Mouse (Mus musculus) subcutaneous adipose tissue, adult 2 months (tissue): ENCODE data around the gene Svs1. TPM values are rescaled to one million over a fixed set of nuclear protein-coding genes. Genes with fewer than 3 reads are reported as not detected.

Experiments
- polyA plus RNA-seq: library from polyadenylated mRNA; depleted of rRNA; stranded (reverse); fragments of >200 nt; gene quantifications from 2 replicates; pipeline ENCODE4 v1.2.3, GENCODE M21; 2012; ENCODE audit warnings: low replicate concordance; rRNA removed

Svs1 gene
- polyA plus RNA-seq = 1.4 TPM in 1 of 2 replicates, not detected in the other

DNA sequence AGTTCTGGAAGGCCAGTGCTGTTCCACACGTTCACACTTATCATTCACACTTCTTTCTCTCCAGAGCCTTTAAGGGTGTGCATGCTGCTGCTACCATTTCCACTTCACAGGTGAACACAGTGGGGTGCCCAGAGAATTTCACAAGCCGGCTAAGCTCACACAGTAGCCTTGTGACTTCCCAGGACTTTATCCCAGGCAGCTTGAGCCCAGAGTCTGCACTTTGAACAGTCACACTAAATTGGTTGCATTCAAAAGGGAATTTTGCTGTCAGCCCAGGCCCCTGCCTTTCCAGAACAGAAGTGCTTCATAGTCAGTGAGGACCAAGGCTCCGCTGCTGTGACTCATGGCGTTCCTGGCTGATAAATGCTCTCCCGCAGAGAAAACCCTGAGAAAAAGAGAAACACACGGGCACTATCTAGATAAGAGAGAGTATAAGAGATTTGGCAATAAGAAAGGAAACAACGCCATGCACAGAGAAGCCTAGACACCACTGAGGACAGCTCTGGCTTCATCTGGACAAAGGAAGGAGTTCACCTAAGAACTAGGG lies at the start of gene Svs1:
TSS of gene Svs1 (plus strand) at position 418 of the 547 bp plus-strand sequence.

DNA sequence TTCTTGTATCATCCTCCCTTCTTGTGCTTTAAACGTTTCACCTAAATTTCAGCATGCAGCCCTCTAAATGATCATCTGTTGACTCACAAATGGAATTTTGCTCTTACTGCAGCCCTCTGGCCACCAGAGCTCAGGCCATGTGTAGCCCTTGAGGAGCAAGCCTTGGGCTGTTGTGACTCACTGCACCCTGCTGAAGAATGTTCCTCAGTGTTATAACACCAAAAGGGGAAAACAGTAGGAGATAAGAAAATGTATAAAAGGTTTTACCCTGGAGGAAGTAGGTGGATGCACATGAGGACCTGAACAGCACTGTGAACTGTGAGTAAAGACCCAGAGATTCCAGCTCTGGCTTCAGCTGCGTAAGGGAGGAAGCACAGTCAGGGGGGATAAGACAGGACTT lies 12.0 kb upstream of the Svs1 start, which contains the start of gene Doxl2:
TSS of gene Doxl2 (plus strand) at position 301 of the 400 bp plus-strand sequence.

DNA sequence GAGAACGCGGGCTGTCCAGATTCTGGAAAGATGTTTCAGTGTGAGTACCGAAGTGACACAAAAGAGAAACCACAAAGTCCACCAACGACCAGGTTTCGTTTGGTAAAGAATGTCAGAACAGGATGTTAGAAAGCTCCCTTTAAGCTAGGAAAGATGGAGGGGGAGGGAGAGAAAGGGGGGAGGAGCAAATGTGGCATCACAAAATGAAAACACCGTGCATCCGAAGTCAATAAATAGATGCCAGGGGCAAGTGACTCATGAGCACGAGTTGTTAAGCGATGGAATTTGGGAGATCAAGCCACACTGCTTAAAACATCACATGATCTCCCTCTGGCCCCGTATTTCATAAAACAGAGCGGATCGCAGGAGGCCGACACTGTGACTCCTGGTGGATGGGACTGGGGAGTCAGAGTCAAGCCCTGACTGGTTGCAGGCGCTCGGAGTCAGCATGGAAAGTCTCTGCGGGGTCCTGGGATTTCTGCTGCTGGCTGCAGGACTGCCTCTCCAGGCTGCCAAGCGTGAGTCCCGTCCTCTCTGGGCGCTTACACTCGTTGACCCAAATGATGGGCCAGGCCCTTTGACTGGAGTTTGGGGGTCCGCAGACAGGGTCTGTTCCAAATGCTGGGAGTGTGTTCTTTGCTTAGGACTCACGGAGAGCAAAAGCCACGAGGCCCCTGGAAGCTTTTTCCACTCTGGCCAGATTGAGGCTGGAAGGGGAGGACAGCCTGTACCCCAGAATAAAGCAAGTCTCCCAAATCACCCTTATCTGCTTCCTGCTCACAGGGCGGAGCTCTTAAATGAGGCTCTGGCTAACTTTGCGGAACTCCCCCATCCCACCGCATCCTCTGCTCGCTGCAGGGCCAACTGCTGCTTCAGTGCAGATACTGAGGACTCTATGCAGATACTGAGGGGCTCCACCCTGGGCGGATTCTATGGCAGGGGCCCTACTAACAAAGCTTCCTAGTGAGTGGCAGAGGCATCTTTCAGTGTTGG lies 49.9 kb downstream of the Svs1 start, which contains the start of gene Gpnmb:
TSS of gene Gpnmb (plus strand) at position 272 of the 993 bp plus-strand sequence.

Other genes with a start within 250 kb of the Svs1 start
- gene Gimap1, start 247.8 kb upstream of the Svs1 start, polyA plus RNA-seq = 7.0 and 7.7 TPM in 2 replicates
- 14.1 and 14.8 TPM in 2 replicates for gene Gimap5, start 240.7 kb upstream of the Svs1 start, polyA plus RNA-seq
- gene Gimap3, start 216.0 kb upstream of the Svs1 start, polyA plus RNA-seq = 5.5 and 5.7 TPM in 2 replicates
- gene Tmem176a, start 145.9 kb upstream of the Svs1 start, polyA plus RNA-seq = 58.0 and 139 TPM in 2 replicates
- gene Tmem176b, start 145.4 kb upstream of the Svs1 start, polyA plus RNA-seq = 231 and 496 TPM in 2 replicates
- gene Aoc1, start 114.0 kb upstream of the Svs1 start, polyA plus RNA-seq = 0.04 and 3.8 TPM in 2 replicates
- gene 1600015I10Rik, start 57.0 kb upstream of the Svs1 start, polyA plus RNA-seq = 0.08 and 0.33 TPM in 2 replicates
- not detected in 2 replicates for gene Doxl2, start 11.9 kb upstream of the Svs1 start, polyA plus RNA-seq
- 15.2 and 29.6 TPM in 2 replicates for gene Gpnmb, start 49.7 kb downstream of the Svs1 start, polyA plus RNA-seq
- gene Malsu1, start 86.9 kb downstream of the Svs1 start, polyA plus RNA-seq = 20.4 and 22.8 TPM in 2 replicates
- gene Igf2bp3, start 228.1 kb downstream of the Svs1 start, polyA plus RNA-seq = 0.03 and 0.09 TPM in 2 replicates